Mouse (Mus musculus) embryonic stem cell, embryonic (primary cell): ENCODE measurements around the gene Lrrc2.

Experiments
- CTCF ChIA-PET, 4 experiments: fragments of 300-600 bp in 2 of 4; fragments of 350-600 bp in 2 of 4; sonication (Branson Sonifier 250); formaldehyde crosslinking; loops; one replicate each; lab custom pipeline; 2022; ENCODE audit warnings: inconsistent platforms in 2 of 4; lab: Charles Lee
- POLR2A ChIA-PET, 4 experiments: fragments of 300-600 bp in 2 of 4; fragments of 350-600 bp in 2 of 4; sonication (Branson Sonifier 250); formaldehyde crosslinking; loops; one replicate each; lab custom pipeline; 2022; ENCODE audit warnings: antibody characterized with exemption in 4 of 4, inconsistent platforms in 1 of 4; lab: Charles Lee

Lrrc2 gene

DNA sequence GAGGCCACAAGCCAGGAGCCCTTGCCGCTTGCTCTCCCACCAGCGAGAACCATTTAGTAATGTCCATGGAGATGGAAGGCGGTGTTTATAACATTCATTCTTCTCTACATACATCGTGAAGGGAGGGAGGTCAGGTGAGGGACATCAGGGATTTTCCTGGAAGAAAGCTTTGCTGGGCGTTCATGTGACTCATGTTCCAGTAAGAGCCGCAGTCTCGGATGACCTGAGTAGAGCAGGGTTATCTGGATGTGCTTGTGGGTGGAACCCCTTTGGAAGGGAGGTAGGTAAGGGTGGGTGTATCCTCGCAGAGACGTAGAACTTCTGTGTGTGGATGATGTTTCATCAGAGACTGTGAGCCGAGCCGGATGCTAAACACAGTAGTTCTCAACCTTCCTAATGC, at the start of gene Lrrc2:
Lrrc2 (plus strand) TSS at position 149 of the 400 bp plus-strand sequence.
- CTCF ChIA-PET, result interaction anchor here in 2 of 4 experiments (0.6 to 1.5 kb wide), 3 partner anchors 29 to 33 kb away, joined by 3 to 6 read pairs (median 4); no protein-coding TSS in a partner anchor
- POLR2A ChIA-PET, result interaction anchor here in 3 of 4 experiments (0.7 to 21.7 kb wide), 18 partner anchors 4 to 820 kb away, joined by 3 to 497 read pairs (median 5); partner anchors contain the start of genes Lrrc2 (in 2 of the 3), Tdgf1 (in 2 of the 3), Als2cl (in 1 of the 3) and Epm2aip1 (in 1 of the 3)

DNA sequence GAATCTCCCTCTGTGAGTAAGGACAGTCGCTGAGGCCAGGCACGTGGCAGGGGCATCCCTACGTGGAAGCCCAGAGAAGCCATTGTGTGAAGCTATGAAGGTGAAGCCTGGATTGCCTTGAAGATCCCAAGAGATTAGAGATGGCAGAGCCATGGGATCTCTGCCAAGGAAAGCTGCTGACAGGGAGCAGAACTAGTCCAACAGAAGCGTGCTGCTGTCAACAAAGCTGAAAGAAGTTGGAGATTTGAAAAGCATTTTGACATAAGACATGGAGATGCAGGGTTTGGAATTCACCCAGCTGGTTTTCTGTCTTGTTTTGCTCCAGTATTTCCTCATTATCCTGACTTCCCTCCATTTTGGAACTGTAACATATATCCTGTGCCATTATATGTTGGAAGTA, 49.1 kb upstream of the Lrrc2 start:
- CTCF ChIA-PET, result interaction anchor here (0.6 to 1.8 kb wide), 5 partner anchors 12 to 183 kb away, joined by 3 to 5 read pairs (median 4); no protein-coding TSS in a partner anchor
- POLR2A ChIA-PET, result interaction anchor here in 3 of 4 experiments (0.5 to 1.2 kb wide), 4 partner anchors 9 to 977 kb away, joined by 3 to 5 read pairs (median 4); no protein-coding TSS in a partner anchor

DNA sequence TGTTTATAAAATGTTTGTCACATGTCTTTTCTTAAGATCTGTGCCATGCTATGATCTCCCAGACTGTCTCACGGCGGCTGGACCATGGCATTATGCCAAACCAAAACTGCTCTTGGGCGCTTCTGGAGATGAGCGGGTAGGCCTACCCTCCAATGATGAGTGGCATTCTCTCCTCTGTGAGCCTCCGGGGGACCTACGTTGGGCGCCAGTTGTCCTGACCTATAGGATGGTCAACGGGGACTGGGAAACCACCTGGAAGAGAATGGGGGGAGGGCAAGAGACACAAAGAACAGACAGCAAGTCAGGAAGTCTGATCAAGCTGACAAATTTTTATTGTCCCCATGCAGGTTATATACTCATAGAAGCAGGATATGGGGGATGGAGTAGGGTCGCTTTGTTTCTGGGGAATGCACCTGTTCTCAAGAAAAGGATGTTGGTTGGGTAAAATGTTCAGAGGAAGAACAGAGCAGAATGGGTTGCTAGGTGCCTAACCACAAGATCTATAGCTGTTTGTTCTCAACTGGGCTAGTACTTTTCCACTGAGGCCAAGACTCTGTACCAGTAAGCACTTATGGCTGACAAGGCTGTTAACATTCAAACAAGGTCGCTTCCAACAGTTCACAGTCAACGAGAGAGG, 44.0 kb upstream of the Lrrc2 start:
- ChIA-PET CTCF (interaction anchor here in 1 of 4 experiments (0.6 kb wide), 1 partner anchor 374 kb away, joined by 5 read pairs; no protein-coding TSS in a partner anchor), POLR2A (no interaction called here)

DNA sequence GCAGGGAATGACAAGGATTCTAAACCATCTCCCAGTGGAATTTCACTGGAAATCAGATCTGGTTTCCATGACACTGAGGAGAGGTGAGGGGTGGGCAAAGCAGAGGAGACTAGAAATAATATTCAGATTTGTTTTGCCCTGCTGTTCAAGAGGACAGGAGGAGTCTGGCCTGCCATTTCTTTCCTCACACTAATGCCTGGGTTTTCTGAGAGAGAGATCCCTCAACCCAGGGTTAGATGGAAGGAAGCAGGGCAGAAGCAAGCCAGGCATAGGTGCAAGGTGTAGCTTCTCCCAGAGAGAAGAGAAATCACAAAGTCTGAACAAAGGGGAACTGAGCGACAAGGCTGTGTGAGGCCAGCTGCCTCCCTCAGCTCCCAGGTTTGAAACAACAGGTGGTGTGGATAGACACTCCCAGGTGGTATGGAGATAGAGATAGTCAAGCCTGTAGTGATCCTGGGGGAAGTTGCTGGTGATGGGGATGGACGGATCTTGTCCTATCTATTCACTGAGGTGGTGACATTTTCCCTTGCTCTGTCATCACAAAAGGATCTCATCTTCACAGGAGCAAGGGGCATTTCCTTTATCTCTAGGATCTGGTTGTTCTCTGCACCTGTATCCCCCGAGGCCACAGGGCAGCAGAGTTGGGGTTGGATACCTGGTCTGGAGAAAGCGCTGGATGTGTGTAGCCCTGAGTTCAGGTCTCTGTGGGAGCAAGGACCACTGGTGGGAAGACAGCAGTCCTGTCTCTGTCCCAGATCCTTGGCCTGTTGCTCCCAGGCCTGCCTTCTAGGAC, 43.3 kb upstream of the Lrrc2 start:
- ChIA-PET POLR2A (no interaction called here), CTCF (interaction anchor here in 2 of 4 experiments (0.6 to 1.5 kb wide), 2 partner anchors 15 to 374 kb away, joined by 5 read pairs; no protein-coding TSS in a partner anchor)

DNA sequence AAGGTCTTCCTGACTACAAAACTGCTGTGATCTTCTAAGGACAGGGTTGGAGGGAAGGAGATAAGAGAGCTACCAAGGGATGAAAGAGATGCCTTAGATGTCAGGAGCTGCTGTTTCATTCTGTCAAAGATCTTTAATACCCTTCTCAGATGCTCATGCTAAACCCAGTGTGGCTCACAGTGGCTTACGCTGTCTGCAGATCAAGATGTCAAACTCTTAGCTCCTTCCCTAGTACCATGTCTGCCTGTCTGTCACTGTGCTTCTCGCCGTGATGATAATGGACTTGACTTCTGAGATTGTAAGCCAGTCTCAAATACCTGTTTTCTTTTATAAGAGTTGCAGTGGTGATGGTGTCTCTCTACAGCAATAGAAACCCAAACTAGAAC, 42.7 kb upstream of the Lrrc2 start:
- POLR2A ChIA-PET, result interaction anchor here in 1 of 4 experiments (0.6 kb wide), 1 partner anchor 389 kb away, joined by 3 read pairs; no protein-coding TSS in a partner anchor
- CTCF ChIA-PET, result interaction anchor here in 1 of 4 experiments (1.5 kb wide), 1 partner anchor 14 kb away, joined by 5 read pairs; no protein-coding TSS in a partner anchor

DNA sequence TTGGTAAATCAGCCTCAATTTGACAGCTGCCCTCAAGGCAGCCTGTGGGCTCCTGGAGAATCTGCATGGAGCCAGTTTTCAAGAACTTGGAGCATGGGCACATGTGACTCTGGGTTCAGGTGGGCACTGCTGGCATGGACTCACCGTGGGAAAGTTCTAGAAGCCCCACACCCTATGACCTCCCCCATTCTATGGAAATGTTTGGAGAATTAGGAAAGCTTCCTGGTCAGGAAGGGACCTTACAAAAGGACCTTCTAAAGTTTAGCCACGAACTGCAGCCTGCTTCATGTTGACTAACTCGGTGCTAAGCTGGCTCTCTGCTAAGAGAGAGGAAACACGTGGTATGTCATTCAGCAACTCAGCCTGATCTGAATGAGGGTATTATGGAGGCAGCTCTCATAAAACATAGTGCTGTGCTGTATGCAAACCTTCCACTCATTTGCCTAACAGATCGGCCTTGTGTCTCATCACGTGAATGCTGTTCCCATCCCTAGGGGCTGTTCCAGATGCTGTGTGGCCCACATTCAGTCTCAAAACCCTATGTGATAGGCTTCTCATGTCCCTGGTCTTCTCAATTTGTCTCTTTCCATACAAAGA, 41.9 kb upstream of the Lrrc2 start:
- CTCF ChIA-PET, result interaction anchor here in 3 of 4 experiments (0.9 to 2.9 kb wide), 5 partner anchors 13 to 87 kb away, joined by 3 to 12 read pairs (median 4); partner anchors contain the start of gene Tmie (in 1 of the 3)

DNA sequence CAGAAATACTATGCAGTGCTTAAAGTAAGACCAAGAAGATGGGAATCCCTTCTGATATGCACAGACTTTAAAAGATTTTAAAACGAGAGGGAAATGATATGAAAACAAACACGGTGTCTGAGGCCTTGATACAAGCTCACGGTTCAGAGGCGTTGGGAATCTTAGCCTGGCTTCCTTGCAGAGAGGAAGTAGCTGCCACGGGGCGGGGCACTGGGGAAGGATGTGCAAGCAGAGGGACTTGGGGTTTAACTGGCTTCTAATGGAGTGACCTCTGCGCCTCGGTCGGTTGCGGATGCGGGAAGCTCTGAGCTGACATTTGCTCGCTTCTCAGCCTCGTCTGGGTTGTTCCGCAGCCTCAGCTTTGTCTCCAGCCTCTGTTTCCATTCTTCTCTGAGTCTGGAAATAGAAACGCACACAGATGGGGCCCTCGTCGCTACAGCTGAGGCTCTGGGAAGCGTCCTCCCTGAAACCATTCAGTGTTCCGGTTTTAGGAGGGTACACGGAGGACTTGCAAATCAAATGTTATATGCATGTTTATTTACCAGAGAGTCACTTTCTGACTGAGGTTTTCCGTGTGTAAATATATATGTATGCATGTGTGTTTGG, 36.6 kb upstream of the Lrrc2 start:
- ChIA-PET CTCF (interaction anchor here in 3 of 4 experiments (0.7 to 1.5 kb wide), 5 partner anchors 8 to 25 kb away, joined by 3 to 8 read pairs (median 4); no protein-coding TSS in a partner anchor), POLR2A (interaction anchor here in 3 of 4 experiments (0.6 to 1.3 kb wide), 7 partner anchors 8 to 249 kb away, joined by 3 to 4 read pairs (median 3); partner anchors contain the start of gene Tdgf1 (in 1 of the 3))

More for the DNA sequence above, 41.9 kb upstream of the Lrrc2 start:
- POLR2A ChIA-PET, result interaction anchor here in 2 of 4 experiments (0.6 kb wide), 2 partner anchors 30 to 388 kb away, joined by 3 read pairs; partner anchors contain the start of genes Als2cl (in 1 of the 2) and Tmie (in 1 of the 2)

DNA sequence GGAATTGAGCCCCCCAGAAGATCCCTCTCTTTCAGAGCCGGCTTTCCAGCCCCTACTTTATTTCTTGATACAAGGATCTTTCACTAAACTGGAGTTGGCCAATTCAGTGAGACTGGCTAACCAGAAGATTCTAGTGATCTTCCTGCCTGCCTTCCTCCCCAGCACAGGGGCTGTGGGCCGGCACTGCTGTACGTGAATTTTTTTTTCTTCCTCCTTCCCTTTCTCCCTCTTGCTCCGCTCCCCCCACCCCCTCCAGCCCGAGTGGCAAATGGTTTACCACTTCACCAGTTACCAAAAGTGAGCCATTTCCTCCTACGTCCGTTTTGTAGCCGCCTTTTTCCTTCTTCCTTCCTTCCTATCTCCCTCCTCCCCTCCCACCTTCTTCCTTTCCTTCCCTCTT, 35.9 kb upstream of the Lrrc2 start:
- ChIA-PET CTCF (no interaction called here), POLR2A (interaction anchor here in 2 of 4 experiments (0.7 to 1.2 kb wide), 3 partner anchors 24 to 393 kb away, joined by 3 read pairs; no protein-coding TSS in a partner anchor)

DNA sequence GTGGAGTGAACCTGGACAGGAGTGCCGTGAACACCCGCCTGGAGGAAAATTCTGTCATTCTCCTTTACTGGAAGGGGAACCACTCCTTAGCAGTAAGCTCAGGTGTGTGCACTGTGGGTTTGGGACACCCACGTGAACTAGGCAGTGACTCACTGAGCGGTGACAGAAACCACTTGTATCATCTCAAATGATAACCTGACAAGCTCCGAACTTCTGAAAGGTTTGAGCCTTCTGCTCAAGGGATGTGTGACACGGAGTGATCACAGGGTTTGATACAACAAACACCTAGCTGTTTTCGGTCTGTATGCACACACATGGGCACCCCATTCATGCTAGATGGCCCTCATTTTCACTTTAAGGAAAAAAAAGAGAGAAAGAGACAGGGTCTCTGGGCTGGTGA, 34.6 kb upstream of the Lrrc2 start, which contains the start of gene Fam240a:
Fam240a (minus strand) TSS at position 76 of the 400 bp plus-strand sequence.
- ChIA-PET POLR2A (interaction anchor here in 2 of 4 experiments (1.0 to 1.8 kb wide), 2 partner anchors 15 to 29 kb away, joined by 3 to 5 read pairs; partner anchors contain the start of gene Tdgf1 (in 1 of the 2)), CTCF (interaction anchor here in 3 of 4 experiments (0.9 to 1.5 kb wide), 4 partner anchors 24 to 81 kb away, joined by 3 to 5 read pairs (median 4); partner anchors contain the start of genes Als2cl (in 1 of the 3) and Tmie (in 1 of the 3))

DNA sequence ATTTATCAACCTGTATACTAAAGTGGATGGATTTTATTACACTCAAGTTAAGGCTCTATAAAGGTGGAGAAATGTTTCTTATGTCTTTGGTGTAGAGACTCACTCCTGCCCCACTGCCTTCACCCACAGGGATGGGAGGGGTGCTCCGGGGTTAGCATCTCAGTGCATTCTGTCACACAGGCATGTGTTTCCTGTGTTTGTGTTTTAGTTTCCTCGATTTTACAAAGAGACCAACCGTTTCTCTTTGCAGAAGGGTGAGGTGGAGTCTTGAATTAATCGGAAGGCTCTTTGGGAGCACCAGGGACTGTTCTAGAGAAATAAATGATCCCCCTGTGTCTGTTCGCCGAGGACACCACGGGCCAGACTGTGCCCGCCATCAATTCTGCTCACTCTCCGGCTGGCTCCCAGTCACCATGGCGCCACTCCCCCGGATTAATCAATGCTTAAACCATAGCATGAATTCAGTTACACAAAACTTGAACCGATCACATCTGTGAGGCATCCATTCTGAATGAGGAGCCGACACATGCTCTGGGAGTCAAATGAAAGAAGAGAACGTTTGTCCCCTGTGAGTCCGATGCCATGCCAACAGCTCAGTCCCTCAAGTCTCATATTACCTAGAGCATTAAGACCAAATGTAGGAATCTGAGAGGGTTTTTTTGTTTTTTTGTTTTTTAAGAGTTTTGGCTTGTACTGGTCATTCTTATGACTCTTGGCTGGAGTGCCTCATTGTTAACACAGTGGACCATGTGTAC, 30.5 kb upstream of the Lrrc2 start:
- POLR2A ChIA-PET, result no interaction called here
- CTCF ChIA-PET, result interaction anchor here in 2 of 4 experiments (0.7 to 3.6 kb wide), 4 partner anchors 23 to 137 kb away, joined by 3 to 41 read pairs (median 3); no protein-coding TSS in a partner anchor

DNA sequence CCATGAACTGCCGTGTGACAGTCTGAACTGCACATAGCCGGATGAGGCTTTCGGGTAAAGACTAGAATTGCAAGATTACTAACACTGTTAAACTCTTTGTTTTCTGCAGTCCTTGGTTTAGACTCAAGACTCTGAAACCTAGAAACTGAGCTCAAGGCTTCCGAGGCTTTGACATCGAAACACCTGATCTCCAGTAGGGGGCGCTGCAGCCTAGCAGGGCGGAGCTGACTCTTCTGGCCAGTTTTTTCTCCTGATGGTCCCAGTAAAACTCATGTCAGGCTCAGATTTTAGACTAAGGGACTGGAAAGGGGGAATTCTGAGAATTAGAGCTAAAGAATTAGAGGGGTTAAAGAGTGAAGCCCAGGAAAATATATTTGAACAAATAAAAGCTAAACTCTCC, 28.6 kb upstream of the Lrrc2 start:
- CTCF ChIA-PET, result interaction anchor here (0.5 to 3.6 kb wide), 109 partner anchors 8 to 514 kb away, joined by 3 to 49 read pairs (median 4); partner anchors contain the start of genes Lrrc2 (in 2 of the 4), Tdgf1 (in 2 of the 4), Als2cl (in 1 of the 4) and Tmie (in 1 of the 4)
- POLR2A ChIA-PET, result interaction anchor here in 3 of 4 experiments (0.5 to 4.5 kb wide), 39 partner anchors 8 to 1024 kb away, joined by 3 to 28 read pairs (median 4); partner anchors contain the start of genes Tmie (in 2 of the 3), Als2cl (in 1 of the 3), Epm2aip1 (in 1 of the 3) and Lrrc2 (in 1 of the 3)

DNA sequence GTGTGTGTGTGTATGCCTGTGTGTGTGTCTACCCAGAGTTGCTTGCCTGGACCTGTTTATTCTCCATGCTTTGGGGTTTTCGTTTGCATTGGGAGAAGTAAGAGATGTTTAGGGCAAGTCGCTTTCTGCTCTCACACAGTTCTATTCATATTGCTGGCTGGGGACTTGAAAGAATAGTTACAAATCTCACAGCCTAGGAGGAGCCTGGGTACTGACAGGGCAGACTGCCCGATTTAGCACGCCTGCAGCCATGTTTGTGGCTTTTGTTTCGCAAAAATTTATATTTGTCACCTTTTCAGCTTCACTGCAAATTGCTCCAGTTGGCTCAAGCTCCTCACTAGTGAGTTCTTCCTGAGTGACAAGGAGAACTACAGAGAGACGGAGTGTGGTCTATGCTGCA, 19.8 kb upstream of the Lrrc2 start:
- ChIA-PET CTCF (interaction anchor here in 2 of 4 experiments (1.9 to 3.0 kb wide), 3 partner anchors 9 to 12 kb away, joined by 6 to 19 read pairs (median 14); no protein-coding TSS in a partner anchor), POLR2A (interaction anchor here in 3 of 4 experiments (0.8 to 5.6 kb wide), 16 partner anchors 8 to 66 kb away, joined by 3 to 24 read pairs (median 6); partner anchors contain the start of genes Tdgf1 (in 2 of the 3), Als2cl (in 1 of the 3), Fam240a (in 1 of the 3) and Tmie (in 1 of the 3))

DNA sequence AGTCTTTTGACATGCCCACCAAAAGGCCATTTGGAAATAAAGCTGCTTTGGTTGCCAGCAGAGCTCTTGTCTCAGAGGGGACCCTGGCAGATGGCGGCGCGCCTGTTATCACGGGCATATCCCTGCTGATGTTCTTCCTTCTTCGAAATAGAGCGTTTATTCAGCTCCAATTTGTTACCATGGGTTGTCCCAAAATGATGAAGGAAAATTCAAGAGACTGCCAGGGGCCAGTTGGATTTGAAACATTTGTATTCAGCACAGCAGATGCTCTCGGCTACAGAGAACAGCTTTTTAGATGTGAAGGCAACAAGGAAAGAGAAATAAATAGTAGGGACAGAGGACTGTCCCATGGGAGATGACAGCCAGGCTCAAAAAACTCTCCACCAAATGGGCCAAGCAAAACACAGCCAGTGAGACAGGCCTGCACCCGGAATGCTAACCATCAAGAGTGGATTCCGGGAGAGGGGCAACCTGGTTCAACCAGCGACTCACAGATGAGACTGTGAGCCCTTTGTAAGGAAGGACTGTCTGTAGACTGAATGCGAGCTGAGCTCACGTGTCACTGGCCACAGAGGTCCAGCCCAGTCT, 17.4 kb upstream of the Lrrc2 start:
- POLR2A ChIA-PET, result interaction anchor here in 3 of 4 experiments (0.6 to 5.6 kb wide), 15 partner anchors 10 to 138 kb away, joined by 3 to 24 read pairs (median 3); partner anchors contain the start of gene Tdgf1 (in 2 of the 3)
- CTCF ChIA-PET, result interaction anchor here in 2 of 4 experiments (0.6 to 1.0 kb wide), 2 partner anchors 11 to 12 kb away, joined by 3 read pairs; no protein-coding TSS in a partner anchor

DNA sequence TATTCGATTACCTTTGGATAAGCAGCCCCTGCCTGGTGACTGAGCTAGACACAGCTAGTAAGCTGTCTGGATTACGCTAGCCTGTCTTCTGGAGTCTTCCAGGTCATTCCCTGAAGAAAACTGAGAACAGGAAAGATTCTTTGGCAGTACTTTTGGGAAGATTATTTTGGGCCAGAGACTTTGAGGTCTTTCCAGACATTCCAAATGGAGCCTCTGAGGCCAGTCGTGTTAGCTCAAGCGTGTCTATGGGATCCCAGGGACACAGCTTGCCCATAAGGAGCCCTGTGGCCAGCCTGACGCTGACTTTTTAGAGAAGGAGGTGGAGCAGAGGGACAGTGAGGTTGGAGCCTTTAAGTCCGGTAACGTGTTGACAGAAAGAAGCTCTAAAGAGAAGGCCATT, 15.4 kb upstream of the Lrrc2 start:
- CTCF ChIA-PET, result interaction anchor here in 3 of 4 experiments (1.1 to 2.6 kb wide), 3 partner anchors 13 to 61 kb away, joined by 3 to 8 read pairs (median 3); no protein-coding TSS in a partner anchor
- POLR2A ChIA-PET, result interaction anchor here (0.7 to 5.0 kb wide), 14 partner anchors 8 to 52 kb away, joined by 3 to 28 read pairs (median 4); partner anchors contain the start of gene Tdgf1 (in 1 of the 4)
